In the genomic region with DNA sequence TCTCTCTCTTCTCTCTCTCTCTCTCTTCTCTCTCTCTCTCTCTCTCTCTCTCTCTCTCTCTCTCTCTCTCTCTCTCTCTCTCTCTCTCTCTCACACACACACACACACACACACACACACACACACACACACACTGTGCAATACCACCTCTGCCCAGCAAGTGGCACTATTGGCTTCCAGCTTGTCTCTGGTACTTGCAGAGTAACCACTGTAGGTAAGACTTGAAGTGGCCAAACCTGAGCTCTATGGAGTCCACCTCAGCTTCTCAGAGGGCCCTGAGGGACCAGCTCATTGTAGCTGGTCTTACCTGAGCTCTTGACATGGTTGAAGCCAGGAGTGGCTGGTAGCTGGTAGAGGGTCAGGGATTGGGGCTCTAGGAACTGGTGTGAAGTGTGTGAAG, we compare ENCODE assay signal across 8 mouse cellular contexts. TPM values are rescaled to one million over a fixed set of nuclear protein-coding genes. Genes with fewer than 3 reads are reported as not detected.
DNase-seq lines count a peak whose midpoint lies in the region.

No protein-coding gene starts in this region.

- peak; percentile 20 for DNase-seq in WW6 (ENCODE audit: low read depth, low spot score)
- peak; percentile 77 for DNase-seq in cerebellum, adult 9-11 months
- peak; percentile 44 for DNase-seq in frontal cortex, postnatal 10 days (ENCODE audit: low spot score in 2 of 2)
- DNase-seq in induced T-regulatory cell, adult 2 months (ENCODE audit: low read depth): peak; percentile 51
- peak; percentile 67 to 74 for DNase-seq in layer of hippocampus, postnatal 25 days (ENCODE audit: extremely low spot score in 1 of 2, low spot score in 1 of 2)
- DNase-seq in lung, postnatal 14 days: peak; percentile 57
- peak; percentile 48 to 70 for DNase-seq in right cerebral cortex, postnatal 10 days (ENCODE audit: low spot score in 2 of 2)
- peak; percentile 8 for DNase-seq in yolk sac, embryonic 10.5 days (ENCODE audit: low spot score)

RNA-seq across cellular contexts. Expression of a gene that starts 27.7 kb away (rescaled TPM):
- under 1 TPM; 0.12 to 0.19 TPM for total RNA-seq in layer of hippocampus, postnatal 25 days (2021)

Comparison
In these comparisons a context has a peak if more than half of its experiments do, and no peak if none do; other contexts are left out.
1. Peak in every context shown above with its lines: DNase-seq.
2. DNase-seq: peak in every context shown above with its lines; median percentile 77 in cerebellum, adult 9-11 months; 70 in layer of hippocampus, postnatal 25 days; 59 in right cerebral cortex, postnatal 10 days; 57 in lung, postnatal 14 days; 51 in induced T-regulatory cell, adult 2 months; 44 in frontal cortex, postnatal 10 days; 20 in WW6; 8 in yolk sac, embryonic 10.5 days.